Mouse (Mus musculus): ENCODE results near the gene Ppm1b. TPM values are rescaled to one million over a fixed set of nuclear protein-coding genes. Genes with fewer than 3 reads are reported as not detected.
A peak's percentile ranks its signal among the peaks of the same experiment; 100 is the strongest.

Gene Ppm1b
- polyA plus RNA-seq, 1 experiment from 2014 or later = 73.0 TPM

GRCm38 (mm10) chr17:84942358-84943032 lies 14.0 kb upstream of the Ppm1b start:
- H3K27me3 ChIP-seq (ENCODE audit: control insufficient read depth, insufficient read depth, low read length) = no peaks in the 10 kb centered on the region
- H3K4me3 ChIP-seq (ENCODE audit: control insufficient read depth in 1 of 2, insufficient read depth in 1 of 2, low read depth in 1 of 2, low read length in 2 of 2) = no peak overlapping the region

DNA sequence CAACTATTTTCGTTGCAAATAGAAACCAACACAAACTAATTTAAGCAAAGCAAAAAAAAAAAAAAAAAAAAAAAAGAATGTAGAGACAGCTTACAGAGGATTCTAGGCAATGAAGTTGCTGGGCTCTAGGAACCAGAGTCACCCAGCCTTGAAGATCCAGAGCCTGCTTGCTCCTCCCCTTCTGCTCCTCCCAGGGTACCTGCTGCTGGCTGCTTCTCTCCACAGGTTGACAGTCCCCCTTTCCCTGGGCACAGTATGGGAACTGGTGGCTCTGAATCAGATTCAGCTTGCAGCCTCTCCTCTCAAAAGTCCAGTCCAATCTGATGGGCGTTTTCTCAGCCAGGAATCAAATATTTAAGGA lies 13.5 kb upstream of the Ppm1b start:
- WGBS = 50% methylated on average over 2 of the region's 2 CpGs
- H3K27ac ChIP-seq (replicated peaks in 1 of 2; ENCODE audit: control insufficient read depth in 1 of 2, insufficient read depth in 1 of 2, low read depth in 2 of 2, low read length in 2 of 2) = peak overlapping the region; percentile 45 to 55; a peak in 2 of 4 replicates
- H3K9ac ChIP-seq (ENCODE audit: low read length) = no peak overlapping the region

More at GRCm38 (mm10) chr17:84942358-84943032, 14.0 kb upstream of the Ppm1b start:
- H3K36me3 ChIP-seq (ENCODE audit: control insufficient read depth, insufficient read depth, low read length) = no peaks in the 10 kb centered on the region
- no peak overlapping the region for H3K9ac ChIP-seq (ENCODE audit: low read length)
- peaks cover 5 to 9% of the 10 kb centered on the region in 2 experiments; a peak in 3 of 4 replicates for H3K4me1 ChIP-seq (ENCODE audit: control insufficient read depth in 2 of 2, insufficient read depth in 2 of 2, low read length in 2 of 2)
- 56% methylated on average over 10 of the region's 10 CpGs for WGBS
- peaks cover 3% of the 10 kb centered on the region; the same call in 1 of the 2 replicates for H3K9me3 ChIP-seq (ENCODE audit: control insufficient read depth, low read length)
- no peak overlapping the region for H3K4me2 ChIP-seq (ENCODE audit: low read length)
- peak overlapping the region; percentile 4 to 55; a peak in 2 of 4 replicates for H3K27ac ChIP-seq (replicated peaks in 1 of 2; ENCODE audit: control insufficient read depth in 1 of 2, insufficient read depth in 1 of 2, low read depth in 2 of 2, low read length in 2 of 2)
- no peak for ATAC-seq (ENCODE audit: insufficient number of reproducible peaks, insufficient read depth, low FRiP score, low read depth)

GRCm38 (mm10) chr17:84944348-84944747 lies 12.2 kb upstream of the Ppm1b start:
- WGBS = 89% methylated on average over 6 of the region's 6 CpGs
- no peak overlapping the region for H3K27ac ChIP-seq (replicated peaks in 1 of 2; ENCODE audit: control insufficient read depth in 1 of 2, insufficient read depth in 1 of 2, low read depth in 2 of 2, low read length in 2 of 2)
- no peak overlapping the region for H3K4me2 ChIP-seq (ENCODE audit: low read length)
- H3K9ac ChIP-seq (ENCODE audit: low read length) = no peak overlapping the region
- no peak for ATAC-seq (ENCODE audit: insufficient number of reproducible peaks, insufficient read depth, low FRiP score, low read depth)
- H3K4me1 ChIP-seq (ENCODE audit: control insufficient read depth in 2 of 2, insufficient read depth in 2 of 2, low read length in 2 of 2) = peaks cover 5 to 9% of the 10 kb centered on the region in 2 experiments; a peak in 3 of 4 replicates
- no peaks in the 10 kb centered on the region for H3K9me3 ChIP-seq (ENCODE audit: control insufficient read depth, low read length)
- no peaks in the 10 kb centered on the region for H3K27me3 ChIP-seq (ENCODE audit: control insufficient read depth, insufficient read depth, low read length)
- H3K36me3 ChIP-seq (ENCODE audit: control insufficient read depth, insufficient read depth, low read length) = no peaks in the 10 kb centered on the region
- H3K4me3 ChIP-seq (ENCODE audit: control insufficient read depth in 1 of 2, insufficient read depth in 1 of 2, low read depth in 1 of 2, low read length in 2 of 2) = no peak overlapping the region

More for the DNA sequence above, 13.5 kb upstream of the Ppm1b start:
- Histone ChIP-seq H3K4me3 (ENCODE audit: control insufficient read depth in 1 of 2, insufficient read depth in 1 of 2, low read depth in 1 of 2, low read length in 2 of 2) (no peak overlapping the region), H3K4me1 (ENCODE audit: control insufficient read depth in 2 of 2, insufficient read depth in 2 of 2, low read length in 2 of 2) (peaks cover 5 to 9% of the 10 kb centered on the region in 2 experiments; a peak in 3 of 4 replicates), H3K4me2 (ENCODE audit: low read length) (no peak overlapping the region), H3K27me3 (ENCODE audit: control insufficient read depth, insufficient read depth, low read length) (no peaks in the 10 kb centered on the region), H3K36me3 (ENCODE audit: control insufficient read depth, insufficient read depth, low read length) (no peaks in the 10 kb centered on the region), H3K9me3 (ENCODE audit: control insufficient read depth, low read length) (peaks cover 3% of the 10 kb centered on the region; the same call in 1 of the 2 replicates)
- ATAC-seq (ENCODE audit: insufficient number of reproducible peaks, insufficient read depth, low FRiP score, low read depth) = no peak

DNA sequence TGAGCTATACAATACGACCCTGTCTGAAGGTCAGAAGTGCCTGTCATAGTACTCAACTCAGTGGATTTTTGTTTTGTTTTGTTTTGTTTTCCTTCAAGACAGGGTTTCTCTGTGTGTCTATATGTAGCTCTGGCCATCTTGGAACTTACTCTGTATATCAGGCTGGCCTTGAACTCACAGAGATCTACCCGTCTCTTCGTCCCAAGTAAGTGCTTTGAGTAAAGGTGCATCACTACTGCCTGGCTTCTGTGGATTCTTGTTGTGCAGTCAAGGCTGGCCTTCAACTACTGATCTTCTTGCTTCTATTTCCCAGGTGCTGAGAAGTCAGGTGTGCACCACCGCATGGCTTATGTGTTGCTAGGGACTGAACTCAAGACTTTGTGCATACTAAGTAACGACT lies 4.0 kb upstream of the Ppm1b start:
- 92% methylated on average over 5 of the region's 5 CpGs for WGBS
- H3K4me1 ChIP-seq (ENCODE audit: control insufficient read depth in 2 of 2, insufficient read depth in 2 of 2, low read length in 2 of 2) = peaks cover 0 to 10% of the 10 kb centered on the region in 2 experiments; a peak in 2 of 4 replicates
- no peak overlapping the region for H3K4me2 ChIP-seq (ENCODE audit: low read length)

GRCm38 (mm10) chr17:84953776-84954175 lies 2.8 kb upstream of the Ppm1b start:
- H3K9me3 ChIP-seq (ENCODE audit: control insufficient read depth, low read length) = no peaks in the 10 kb centered on the region
- H3K4me1 ChIP-seq (ENCODE audit: control insufficient read depth in 2 of 2, insufficient read depth in 2 of 2, low read length in 2 of 2) = peaks cover 0 to 10% of the 10 kb centered on the region in 2 experiments; a peak in 2 of 4 replicates
- no peak overlapping the region for H3K4me3 ChIP-seq (ENCODE audit: control insufficient read depth in 1 of 2, insufficient read depth in 1 of 2, low read depth in 1 of 2, low read length in 2 of 2)
- H3K27ac ChIP-seq (replicated peaks in 1 of 2; ENCODE audit: control insufficient read depth in 1 of 2, insufficient read depth in 1 of 2, low read depth in 2 of 2, low read length in 2 of 2) = no peak overlapping the region
- no peak overlapping the region for H3K4me2 ChIP-seq (ENCODE audit: low read length)
- no peaks in the 10 kb centered on the region for H3K27me3 ChIP-seq (ENCODE audit: control insufficient read depth, insufficient read depth, low read length)
- no peak for ATAC-seq (ENCODE audit: insufficient number of reproducible peaks, insufficient read depth, low FRiP score, low read depth)
- no peak overlapping the region for H3K9ac ChIP-seq (ENCODE audit: low read length)
- H3K36me3 ChIP-seq (ENCODE audit: control insufficient read depth, insufficient read depth, low read length) = no peaks in the 10 kb centered on the region
- WGBS = 79% methylated on average over 5 of the region's 5 CpGs

More for the DNA sequence above, 4.0 kb upstream of the Ppm1b start:
- Histone ChIP-seq H3K27ac (replicated peaks in 1 of 2; ENCODE audit: control insufficient read depth in 1 of 2, insufficient read depth in 1 of 2, low read depth in 2 of 2, low read length in 2 of 2) (no peak overlapping the region), H3K4me3 (ENCODE audit: control insufficient read depth in 1 of 2, insufficient read depth in 1 of 2, low read depth in 1 of 2, low read length in 2 of 2) (no peak overlapping the region), H3K27me3 (ENCODE audit: control insufficient read depth, insufficient read depth, low read length) (no peaks in the 10 kb centered on the region), H3K9ac (ENCODE audit: low read length) (no peak overlapping the region), H3K36me3 (ENCODE audit: control insufficient read depth, insufficient read depth, low read length) (no peaks in the 10 kb centered on the region), H3K9me3 (ENCODE audit: control insufficient read depth, low read length) (no peaks in the 10 kb centered on the region)
- no peak for ATAC-seq (ENCODE audit: insufficient number of reproducible peaks, insufficient read depth, low FRiP score, low read depth)

DNA sequence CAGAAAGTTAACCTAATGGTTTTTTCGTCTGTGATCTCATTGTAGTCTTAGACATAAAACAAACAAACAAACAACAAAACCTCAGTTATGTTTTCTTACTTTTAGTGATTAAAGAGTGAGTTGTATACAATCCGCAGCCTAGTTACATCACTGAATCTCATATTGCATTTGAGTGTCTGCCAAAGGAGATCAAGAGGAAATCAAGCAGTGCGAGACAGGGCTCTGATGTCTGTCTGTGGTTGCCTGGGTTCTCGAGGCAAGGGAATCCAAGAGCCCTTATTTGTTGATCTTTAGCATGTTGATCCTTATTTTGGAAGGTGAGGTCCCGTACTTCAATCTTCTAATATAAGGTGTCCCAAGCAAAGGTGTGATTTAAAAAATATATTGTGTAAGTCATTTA lies 1.7 kb upstream of the Ppm1b start:
- Histone ChIP-seq H3K9ac (ENCODE audit: low read length) (no peak overlapping the region), H3K4me1 (ENCODE audit: control insufficient read depth in 2 of 2, insufficient read depth in 2 of 2, low read length in 2 of 2) (peaks cover under 1 to 18% of the 10 kb centered on the region in 2 experiments; a peak in 3 of 4 replicates), H3K4me2 (ENCODE audit: low read length) (no peak overlapping the region), H3K4me3 (ENCODE audit: control insufficient read depth in 1 of 2, insufficient read depth in 1 of 2, low read depth in 1 of 2, low read length in 2 of 2) (no peak overlapping the region), H3K36me3 (ENCODE audit: control insufficient read depth, insufficient read depth, low read length) (no peaks in the 10 kb centered on the region), H3K27me3 (ENCODE audit: control insufficient read depth, insufficient read depth, low read length) (no peaks in the 10 kb centered on the region), H3K27ac (replicated peaks in 1 of 2; ENCODE audit: control insufficient read depth in 1 of 2, insufficient read depth in 1 of 2, low read depth in 2 of 2, low read length in 2 of 2) (no peak overlapping the region), H3K9me3 (ENCODE audit: control insufficient read depth, low read length) (no peaks in the 10 kb centered on the region)
- 89% methylated on average over 5 of the region's 5 CpGs for WGBS
- no peak for ATAC-seq (ENCODE audit: insufficient number of reproducible peaks, insufficient read depth, low FRiP score, low read depth)

DNA sequence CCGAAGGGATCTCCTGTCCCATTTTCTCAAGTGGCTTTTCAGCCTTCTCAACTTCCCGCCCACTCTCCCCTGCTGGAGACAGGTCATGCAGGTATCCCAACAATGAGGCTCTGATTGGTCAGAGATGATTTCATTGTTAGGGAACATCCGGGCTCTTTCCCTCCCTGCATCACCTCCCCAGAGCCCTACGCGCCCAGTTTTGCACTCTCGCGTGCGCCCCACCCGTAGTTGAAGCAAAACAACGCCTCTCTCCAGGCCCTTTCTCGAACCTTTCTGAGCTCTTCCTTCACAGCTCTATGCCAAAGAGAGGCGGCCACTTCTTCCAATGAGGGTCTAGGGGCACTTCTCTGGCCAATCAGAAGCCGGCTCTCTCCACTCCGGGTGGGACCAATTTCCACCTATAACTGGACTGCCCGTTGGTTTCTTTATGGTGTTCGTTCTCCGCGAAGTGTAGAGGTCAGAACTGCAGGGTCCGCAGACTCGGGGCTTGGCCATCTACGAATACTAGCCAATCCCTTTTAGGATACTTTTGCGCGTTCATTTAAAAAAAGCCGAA lies 468 bp downstream of the Ppm1b start:
- Histone ChIP-seq H3K4me3 (ENCODE audit: control insufficient read depth in 1 of 2, insufficient read depth in 1 of 2, low read depth in 1 of 2, low read length in 2 of 2) (peak overlapping the region; percentile 54 to 62), H3K27ac (replicated peaks in 1 of 2; ENCODE audit: control insufficient read depth in 1 of 2, insufficient read depth in 1 of 2, low read depth in 2 of 2, low read length in 2 of 2) (peak overlapping the region; percentile 97 to 98), H3K4me1 (ENCODE audit: control insufficient read depth in 2 of 2, insufficient read depth in 2 of 2, low read length in 2 of 2) (peaks cover 4 to 26% of the 10 kb centered on the region in 2 experiments), H3K27me3 (ENCODE audit: control insufficient read depth, insufficient read depth, low read length) (no peaks in the 10 kb centered on the region), H3K36me3 (ENCODE audit: control insufficient read depth, insufficient read depth, low read length) (no peaks in the 10 kb centered on the region), H3K4me2 (ENCODE audit: low read length) (peak overlapping the region; percentile 91), H3K9ac (ENCODE audit: low read length) (peak overlapping the region; percentile 78), H3K9me3 (ENCODE audit: control insufficient read depth, low read length) (no peaks in the 10 kb centered on the region)
- ATAC-seq (ENCODE audit: insufficient number of reproducible peaks, insufficient read depth, low FRiP score, low read depth) = peak; percentile 85
- under 1% methylated on average over 24 of the region's 24 CpGs for whole genome bisulfite sequencing

All from heart, embryonic 14.5 days (tissue).